Mouse (Mus musculus) testis, adult 2 months (tissue): ENCODE data around the gene Gm12117.

ENCODE experiments used
- CTCF ChIP-seq: fragments of 200-500 bp; IDR thresholded peaks from 2 replicates; pipeline ENCODE4 v1.5.1; 2012; ENCODE audit warnings: low read depth, mild to moderate bottlenecking, inconsistent platforms, low read length, moderate library complexity; ENCODE audit not compliant: control insufficient read depth, insufficient read depth, insufficient replicate concordance
- POLR2A ChIP-seq: fragments of 200-500 bp; IDR thresholded peaks from 2 replicates; pipeline ENCODE4 v1.6.1; 2012; ENCODE audit warnings: low read depth, mild to moderate bottlenecking, inconsistent platforms, low read length, moderate library complexity; ENCODE audit not compliant: control insufficient read depth

DNA sequence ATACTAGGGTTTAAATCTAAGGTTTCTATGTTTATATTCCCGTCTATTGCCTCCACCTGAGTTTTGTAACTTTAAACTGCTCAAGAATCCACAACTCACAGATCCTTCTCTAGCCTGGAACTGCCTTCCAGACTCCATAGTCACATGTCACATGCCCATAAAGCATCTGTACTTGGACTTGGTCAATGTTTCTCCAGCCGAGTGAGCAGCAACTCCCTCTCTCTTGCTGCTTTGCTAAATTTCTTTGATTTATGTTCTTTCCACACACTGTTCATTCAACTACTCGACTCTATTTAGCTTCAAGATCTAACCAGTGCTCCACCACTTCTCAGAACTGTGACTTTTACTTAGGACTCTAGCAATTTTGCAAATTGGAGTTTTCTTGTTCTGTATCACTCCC is 1.7 kb downstream of the Gm12117 start:
- no peak for TF ChIP-seq CTCF
- TF ChIP-seq POLR2A: no peak
